Mouse (Mus musculus) limb, embryonic 14.5 days (tissue): ENCODE results near the gene Plce1. TPM values are rescaled to one million over a fixed set of nuclear protein-coding genes. Genes with fewer than 3 reads are reported as not detected.

ENCODE experiments used
- ATAC-seq: fragments of 200-750 bp; cut with Nextera tagmentation; 2 replicates; pipeline ENCODE4 v1.8.0; 2017; ENCODE audit warnings: low read depth, moderate number of reproducible peaks, moderate TSS enrichment; ENCODE audit not compliant: low FRiP score
- DNase-seq: peaks from one replicate; pipeline ENCODE4 v3.0.0-alpha.2; 2015; ENCODE audit warnings: low spot score
- H3K27ac ChIP-seq: fragments of 300-500 bp; sonication (generic); replicated peaks from 2 replicates; pipeline ENCODE4 v1.5.1; 2014; ENCODE audit warnings: low read depth, mild to moderate bottlenecking, low read length, moderate library complexity, mixed read lengths
- H3K27me3 ChIP-seq: fragments of 300-500 bp; sonication (generic); 2 replicates; pipeline ENCODE4 v1.6.1; 2014; ENCODE audit warnings: low read length, mixed read lengths; ENCODE audit not compliant: control insufficient read depth, insufficient read depth
- H3K36me3 ChIP-seq: fragments of 300-500 bp; sonication (generic); 2 replicates; pipeline ENCODE4 v1.6.1; 2014; ENCODE audit warnings: mild to moderate bottlenecking, low read length, moderate library complexity, mixed read lengths; ENCODE audit not compliant: control insufficient read depth, insufficient read depth
- H3K4me1 ChIP-seq: fragments of 300-500 bp; sonication (generic); 2 replicates; pipeline ENCODE4 v1.6.1; 2014; ENCODE audit warnings: antibody characterized with exemption, low read length, mixed read lengths; ENCODE audit not compliant: control insufficient read depth, insufficient read depth
- H3K4me2 ChIP-seq: fragments of 300-500 bp; sonication (generic); replicated peaks from 2 replicates; pipeline ENCODE4 v1.6.1; 2014; ENCODE audit warnings: low read depth, mild to moderate bottlenecking, low read length, moderate library complexity; ENCODE audit not compliant: severe bottlenecking
- H3K4me3 ChIP-seq: fragments of 300-500 bp; sonication (generic); replicated peaks from 2 replicates; pipeline ENCODE4 v1.5.1; 2014; ENCODE audit warnings: low read length
- H3K9ac ChIP-seq: fragments of 300-500 bp; sonication (generic); 2 replicates; pipeline ENCODE4 v1.6.1; 2014; ENCODE audit warnings: mild to moderate bottlenecking, low read depth, low read length, moderate library complexity; ENCODE audit not compliant: severe bottlenecking
- H3K9me3 ChIP-seq: fragments of 300-500 bp; sonication (generic); 2 replicates; pipeline ENCODE4 v1.6.1; 2016; ENCODE audit warnings: low read length; ENCODE audit not compliant: control insufficient read depth
- POLR2A ChIP-seq: fragments of 200-500 bp; IDR thresholded peaks from 2 replicates; pipeline ENCODE4 v1.8.0; 2012; ENCODE audit warnings: inconsistent platforms, mild to moderate bottlenecking, moderate library complexity, borderline replicate concordance; ENCODE audit not compliant: insufficient read depth, insufficient read length; ENCODE audit errors: extremely low read depth
- WGBS: fragments of 180-500 bp; shearing (Covaris S2); extraction: QIAGEN DNeasy Blood & Tissue Kit; methylation state at CpG from one replicate; pipeline ENCODE4 v1.1.7; 2014; 5-methylcytosine and 5-hydroxymethylcytosine counted together
- polyA plus RNA-seq, 2 experiments: library from polyadenylated mRNA; depleted of rRNA in 1 of 2; stranded (reverse) in 1 of 2; unstranded in 1 of 2; fragments of >200 nt; fragmentation: Nextera tagmentation in 1 of 2; extraction: Ambion mirVana in 1 of 2; gene quantifications; 2 replicates each; pipeline versions ENCODE4 v1.2.1 to v1.2.3; 2012 to 2014

The Plce1 gene
- polyA plus RNA-seq, 2 experiments = 12.6 to 13.3 TPM

DNA sequence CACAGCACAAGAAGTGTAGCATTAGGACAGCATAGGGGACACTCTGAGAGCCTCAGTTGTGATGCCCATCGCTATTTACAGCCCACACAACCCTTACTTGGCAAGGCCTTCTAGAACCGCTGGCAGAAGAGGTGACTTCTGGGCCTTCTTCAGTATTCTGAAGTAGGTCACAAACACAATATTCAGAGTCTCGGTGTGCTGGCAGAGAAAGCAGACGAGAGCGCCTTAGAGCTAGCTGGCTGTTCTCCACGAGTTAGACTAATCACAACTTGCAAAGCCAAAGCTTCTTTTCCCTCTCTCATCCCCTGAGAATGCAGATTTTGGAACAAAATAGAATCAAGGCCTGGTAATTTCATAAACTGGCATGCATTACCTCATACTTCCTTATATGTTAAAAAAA is 317.9 kb downstream of the Plce1 start:
- no peak overlapping the region for H3K4me3 ChIP-seq
- no peak overlapping the region for H3K27ac ChIP-seq
- H3K9me3 ChIP-seq = no peaks in the 10 kb centered on the region
- H3K4me2 ChIP-seq = no peak overlapping the region
- no peak for TF ChIP-seq POLR2A
- H3K9ac ChIP-seq = no peak overlapping the region
- ATAC-seq = no peak
- H3K36me3 ChIP-seq = peaks cover 81% of the 10 kb centered on the region
- no peak for DNase-seq
- no peaks in the 10 kb centered on the region for H3K27me3 ChIP-seq
- WGBS = 96% methylated on average over 6 of the region's 6 CpGs
- no peaks in the 10 kb centered on the region for H3K4me1 ChIP-seq

DNA sequence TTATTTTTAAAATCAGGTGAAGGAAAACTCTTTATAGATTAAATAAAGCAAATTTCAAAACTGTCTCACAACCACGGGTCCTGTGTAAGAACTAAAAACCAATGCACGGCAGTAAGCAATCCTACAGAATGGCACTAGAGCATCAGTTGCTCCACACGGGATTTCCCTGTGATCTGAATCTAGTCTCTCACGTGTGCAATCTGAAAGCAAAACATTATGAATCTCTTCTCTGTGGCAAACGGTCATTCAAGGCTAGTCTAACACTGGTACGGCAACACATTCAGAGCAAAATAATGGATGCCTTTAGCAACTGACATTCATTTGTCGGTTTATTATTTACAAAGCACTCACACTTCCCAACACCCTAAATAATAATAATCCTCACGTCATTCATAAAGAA is 337.3 kb downstream of the Plce1 start:
- Histone ChIP-seq H3K9me3 (no peaks in the 10 kb centered on the region), H3K9ac (peak overlapping the region; percentile 75), H3K4me2 (peak overlapping the region; percentile 74), H3K4me3 (peak overlapping the region; percentile 73), H3K36me3 (peaks cover 22% of the 10 kb centered on the region), H3K27ac (no peak overlapping the region), H3K4me1 (peaks cover 7% of the 10 kb centered on the region; the same call in 1 of the 2 replicates), H3K27me3 (no peaks in the 10 kb centered on the region)
- WGBS = 34% methylated on average over 8 of the region's 8 CpGs
- ATAC-seq = no peak
- TF ChIP-seq POLR2A = no peak
- no peak for DNase-seq

DNA sequence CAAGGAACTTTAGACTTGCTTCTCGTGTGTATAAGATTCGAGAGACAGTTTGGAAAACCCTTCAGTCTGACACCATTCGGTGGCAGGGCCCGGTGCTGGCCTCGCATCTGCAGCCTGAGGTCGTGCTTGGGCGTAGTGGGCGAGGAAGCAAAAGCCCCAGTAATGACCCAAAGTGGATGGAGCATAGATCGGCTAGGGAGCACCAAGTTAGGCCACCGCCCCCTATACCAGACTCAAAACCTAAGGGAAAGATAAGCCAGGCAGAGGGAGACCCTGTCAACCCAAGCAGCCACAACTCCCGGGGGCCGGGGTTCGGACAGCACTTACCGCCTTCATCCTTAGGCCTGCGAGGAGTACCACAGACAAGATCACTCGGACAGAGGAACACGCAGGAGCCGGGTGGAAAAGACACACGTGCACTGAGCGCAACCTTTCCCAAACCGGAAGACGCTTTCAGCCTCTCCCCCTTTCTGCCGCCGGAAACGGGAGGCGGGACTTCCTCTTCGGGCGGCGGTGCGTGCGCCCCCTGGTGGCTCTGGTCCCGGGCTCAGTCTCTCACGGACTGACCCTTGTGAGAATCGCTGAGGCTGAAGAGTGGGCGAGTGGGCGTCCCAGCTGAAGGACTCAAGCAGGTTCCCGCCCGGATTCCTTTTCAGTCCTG is 338.0 kb downstream of the Plce1 start, which contains the start of gene Noc3l:
TSS of gene Noc3l (minus strand) at position 472 of the 661 bp plus-strand sequence.
- H3K27ac ChIP-seq = peak within 1 kb of the TSS; percentile 56; the same call in 1 of the 2 replicates
- WGBS = under 1% methylated on average over 28 of the region's 38 CpGs
- peak within 1 kb of the TSS; percentile 75 for H3K9ac ChIP-seq
- H3K4me1 ChIP-seq = peaks cover 7% of the 10 kb centered on the region; the same call in 1 of the 2 replicates
- H3K4me2 ChIP-seq = peak within 1 kb of the TSS; percentile 74
- no peaks in the 10 kb centered on the region for H3K9me3 ChIP-seq
- TF ChIP-seq POLR2A = no peak
- DNase-seq (peak; percentile 86), ATAC-seq (peak; percentile 98)
- no peaks in the 10 kb centered on the region for H3K27me3 ChIP-seq
- H3K36me3 ChIP-seq = peaks cover 17% of the 10 kb centered on the region
- H3K4me3 ChIP-seq = peak within 1 kb of the TSS; percentile 73

DNA sequence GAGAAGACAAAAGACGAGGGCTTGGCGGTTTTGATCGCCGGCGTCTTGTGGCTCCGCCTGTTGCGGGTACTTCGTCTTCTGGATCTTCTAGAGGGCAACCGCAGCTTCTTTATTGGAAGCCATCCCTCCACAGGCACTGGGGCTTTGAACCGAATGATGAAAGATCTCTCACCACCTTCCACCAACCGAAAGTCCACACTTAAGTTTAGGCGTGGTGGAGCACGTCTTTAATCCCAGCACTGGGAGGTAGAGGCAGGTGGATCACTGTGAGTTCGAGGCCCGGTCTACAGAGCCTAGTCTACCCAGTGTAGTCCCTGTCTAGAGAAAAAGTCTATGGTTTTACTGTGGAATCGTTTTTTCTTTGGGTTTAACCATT is 338.5 kb downstream of the Plce1 start:
- Histone ChIP-seq H3K4me1 (peaks cover 7% of the 10 kb centered on the region; the same call in 1 of the 2 replicates), H3K4me3 (peak overlapping the region; percentile 73), H3K36me3 (peaks cover 12% of the 10 kb centered on the region), H3K27me3 (no peaks in the 10 kb centered on the region), H3K4me2 (peak overlapping the region; percentile 74), H3K9me3 (no peaks in the 10 kb centered on the region), H3K9ac (peak overlapping the region; percentile 75), H3K27ac (peak overlapping the region; percentile 56; the same call in 1 of the 2 replicates)
- TF ChIP-seq POLR2A = no peak
- 13% methylated on average over 16 of the region's 16 CpGs for WGBS
- ATAC-seq = peak; percentile 58
- no peak for DNase-seq

DNA sequence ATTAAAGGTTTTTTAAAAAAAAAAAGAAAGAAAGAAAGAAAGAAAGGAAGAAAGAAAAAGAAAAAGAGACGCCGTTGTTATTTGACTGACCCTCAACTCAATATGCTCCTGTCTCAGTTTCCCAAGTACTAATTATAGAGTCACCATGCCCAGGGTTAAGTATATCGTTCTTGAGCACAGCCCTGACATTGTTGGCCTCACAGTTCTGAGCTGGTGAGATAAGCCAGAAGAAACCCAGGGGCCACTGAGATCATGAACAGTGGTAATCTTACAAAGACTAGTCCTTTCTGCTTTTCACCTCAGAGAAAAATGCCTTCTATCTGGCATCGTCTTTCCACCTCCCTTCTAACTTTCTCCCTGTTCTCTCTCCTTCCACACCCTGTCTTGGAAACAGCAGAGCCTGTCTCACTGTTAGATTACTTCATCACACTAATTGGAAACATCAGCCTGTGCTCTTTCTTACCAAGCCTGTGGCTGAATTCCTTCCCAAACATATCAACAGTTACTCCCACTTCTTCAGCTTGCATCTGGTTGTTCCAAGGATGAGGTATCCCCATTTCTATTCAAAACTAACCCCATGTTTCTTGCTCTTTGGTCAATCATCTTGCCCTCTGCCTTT is 339.4 kb downstream of the Plce1 start:
- Histone ChIP-seq H3K9ac (no peak overlapping the region), H3K4me1 (peaks cover 7% of the 10 kb centered on the region; the same call in 1 of the 2 replicates), H3K4me2 (no peak overlapping the region), H3K27me3 (no peaks in the 10 kb centered on the region), H3K9me3 (no peaks in the 10 kb centered on the region), H3K27ac (no peak overlapping the region), H3K4me3 (no peak overlapping the region), H3K36me3 (peaks cover 3% of the 10 kb centered on the region)
- no peak for ATAC-seq
- peak; percentile 12 for DNase-seq
- 78% methylated on average over 4 of the region's 4 CpGs for WGBS
- no peak for TF ChIP-seq POLR2A
